Mouse (Mus musculus) bone marrow, adult 2 months (tissue): Measurements from ENCODE around the gene Mterf2. TPM values are rescaled to one million over a fixed set of nuclear protein-coding genes. Genes with fewer than 3 reads are reported as not detected.

Source experiments
- H3K27ac ChIP-seq: fragments of 200-500 bp; 2 replicates; pipeline ENCODE4 v1.5.1; 2012; ENCODE audit warnings: low read depth, mild to moderate bottlenecking, control low read depth, inconsistent platforms, low read length; ENCODE audit not compliant: control insufficient read depth, poor library complexity, insufficient read depth
- H3K4me1 ChIP-seq: fragments of 200-500 bp; 2 replicates; pipeline ENCODE4 v1.6.1; 2011; ENCODE audit warnings: low read length; ENCODE audit not compliant: control insufficient read depth, insufficient read depth
- H3K4me3 ChIP-seq: fragments of 200-500 bp; replicated peaks from 2 replicates; pipeline ENCODE3; 2011; ENCODE audit warnings: mild to moderate bottlenecking, low read depth, low read length, control low read depth; ENCODE audit not compliant: control insufficient read depth
- CTCF ChIP-seq: fragments of 200-500 bp; IDR thresholded peaks from 2 replicates; pipeline ENCODE4 v1.5.1; 2011; ENCODE audit warnings: low read length, control low read depth; ENCODE audit not compliant: control insufficient read depth, insufficient read depth
- POLR2A ChIP-seq: fragments of 200-500 bp; IDR thresholded peaks from 2 replicates; pipeline ENCODE4 v1.6.1; 2011; ENCODE audit warnings: low read depth, mild to moderate bottlenecking, control low read depth, low read length, borderline replicate concordance; ENCODE audit not compliant: control insufficient read depth
- WGBS: fragments of 180-500 bp; shearing (Covaris S2); methylation state at CpG from one replicate; pipeline ENCODE4 v1.1.7; 2018; 5-methylcytosine and 5-hydroxymethylcytosine counted together
- polyA plus RNA-seq: library from polyadenylated mRNA; stranded (reverse); fragments of >200 nt; gene quantifications from 2 replicates; pipeline ENCODE4 v1.2.4, GENCODE M21; 2011; ENCODE audit warnings: low replicate concordance; ENCODE audit not compliant: missing spikeins, insufficient read depth, insufficient read length

Gene Mterf2
- polyA plus RNA-seq: 1.7 and 3.9 TPM in 2 replicates

- peak; percentile 47; the same call in 1 of the 2 replicates for TF ChIP-seq POLR2A
- no peak for TF ChIP-seq CTCF
- peak within 1 kb of the TSS; percentile 88 for H3K4me3 ChIP-seq
- peak within 1 kb of the TSS; percentile 31 for H3K27ac ChIP-seq
- peaks cover 1% of the 10 kb centered on the region; the same call in 1 of the 2 replicates for H3K4me1 ChIP-seq
- 7% methylated on average over 20 of the region's 20 CpGs for WGBS
Measured at GRCm38 (mm10) chr10:85127395-85128287, at the start of gene Mterf2. Mterf2 (minus strand) TSS chr10:85128027.

DNA sequence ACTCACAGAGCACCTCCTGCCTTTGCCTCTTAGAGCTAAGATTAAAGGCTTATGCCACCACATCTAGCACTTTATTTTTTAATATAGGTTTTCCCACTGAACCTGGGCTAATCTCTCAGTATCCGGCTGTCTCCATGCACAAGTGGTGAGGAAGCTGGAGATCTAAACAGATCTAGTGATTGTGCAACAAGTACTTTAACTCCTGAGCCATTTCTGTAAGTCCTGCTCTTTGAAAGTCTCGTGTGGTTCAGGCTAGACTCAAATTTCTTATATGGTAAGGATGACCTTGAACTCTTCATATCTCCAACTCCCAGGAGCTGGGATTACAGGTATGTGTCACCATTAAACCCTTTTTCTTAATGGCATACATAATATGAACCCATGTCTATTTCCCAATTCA, 48.8 kb upstream of the Mterf2 start:
- TF ChIP-seq POLR2A (no peak), CTCF (no peak)
- WGBS: 49% methylated on average over 2 of the region's 2 CpGs
- H3K4me3 ChIP-seq: no peak overlapping the region
- no peak overlapping the region for H3K27ac ChIP-seq
- H3K4me1 ChIP-seq: no peaks in the 10 kb centered on the region; the same call in 1 of the 2 replicates

- Histone ChIP-seq H3K4me1 (no peaks in the 10 kb centered on the region; the same call in 1 of the 2 replicates), H3K4me3 (no peak overlapping the region), H3K27ac (no peak overlapping the region)
- WGBS: 87% methylated on average over 5 of the region's 5 CpGs
- no peak for TF ChIP-seq POLR2A
- TF ChIP-seq CTCF: no peak
Measured at GRCm38 (mm10) chr10:85165306-85165705, 37.5 kb upstream of the Mterf2 start.

GRCm38 (mm10) chr10:85164791-85165190, 37.0 kb upstream of the Mterf2 start:
- H3K4me3 ChIP-seq: no peak overlapping the region

GRCm38 (mm10) chr10:85161745-85162351, 34.0 kb upstream of the Mterf2 start:
- H3K4me3 ChIP-seq: no peak overlapping the region
- no peak for TF ChIP-seq CTCF
- no peak for TF ChIP-seq POLR2A
- no peaks in the 10 kb centered on the region for H3K4me1 ChIP-seq
- H3K27ac ChIP-seq: no peak overlapping the region
- WGBS: 57% methylated on average over 5 of the region's 5 CpGs

More at GRCm38 (mm10) chr10:85164791-85165190, 37.0 kb upstream of the Mterf2 start:
- Histone ChIP-seq H3K4me1 (no peaks in the 10 kb centered on the region; the same call in 1 of the 2 replicates), H3K27ac (no peak overlapping the region)
- 89% methylated on average over 13 of the region's 13 CpGs for WGBS
- no peak for TF ChIP-seq POLR2A
- TF ChIP-seq CTCF: no peak

DNA sequence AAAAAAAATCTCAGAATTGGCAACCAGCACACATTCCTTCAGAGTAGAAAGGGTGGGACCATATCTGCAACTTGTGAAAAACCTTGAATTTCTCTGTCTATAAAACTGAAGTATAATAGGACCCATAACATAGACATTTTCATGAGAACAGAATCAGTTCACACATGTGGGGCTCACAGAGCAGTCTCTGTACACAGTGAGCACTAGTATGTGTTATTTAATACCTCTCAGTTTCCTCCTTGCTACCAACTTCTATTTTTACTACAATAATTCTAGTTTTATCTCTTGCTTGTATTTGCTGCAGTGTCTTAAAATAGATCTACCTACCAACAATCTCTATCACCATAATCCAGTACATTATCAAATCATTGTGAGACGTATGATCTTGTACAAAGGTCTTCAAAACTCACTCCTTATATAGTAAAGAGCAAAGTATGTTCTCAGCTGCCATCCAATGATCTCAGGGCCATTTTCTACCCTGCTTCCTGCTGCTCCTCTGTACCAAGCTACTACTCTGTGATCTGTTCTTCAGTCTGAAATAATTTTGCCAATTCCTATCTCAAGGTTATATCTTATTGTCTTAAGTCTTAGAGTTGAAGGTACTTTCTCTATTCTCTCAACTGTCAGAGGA, 32.3 kb upstream of the Mterf2 start:
- TF ChIP-seq POLR2A (no peak), CTCF (no peak)
- no peaks in the 10 kb centered on the region for H3K4me1 ChIP-seq
- WGBS: 67% methylated on average over 1 of the region's 1 CpGs
- no peak overlapping the region for H3K4me3 ChIP-seq
- no peak overlapping the region for H3K27ac ChIP-seq

DNA sequence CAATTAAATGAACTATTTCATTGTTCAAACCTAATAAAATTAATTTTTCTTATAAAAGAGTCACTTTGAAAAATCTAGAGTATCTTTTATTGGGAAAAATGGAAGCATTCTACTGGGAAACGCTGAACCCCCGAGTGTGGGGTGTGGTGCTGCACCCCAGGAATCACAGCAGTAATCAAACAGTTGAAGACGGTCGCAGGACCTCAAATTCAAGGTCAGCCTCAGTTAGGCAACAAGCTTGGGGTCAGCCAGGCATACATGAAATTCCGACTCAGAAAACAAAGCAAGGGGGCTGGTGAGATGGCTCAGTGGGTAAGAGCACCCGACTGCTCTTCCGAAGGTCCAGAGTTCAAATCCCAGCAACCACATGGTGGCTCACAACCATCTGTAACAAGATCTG, 29.6 kb upstream of the Mterf2 start:
- no peak overlapping the region for H3K4me3 ChIP-seq
- WGBS: 83% methylated on average over 7 of the region's 7 CpGs
- TF ChIP-seq CTCF (no peak), POLR2A (no peak)

DNA sequence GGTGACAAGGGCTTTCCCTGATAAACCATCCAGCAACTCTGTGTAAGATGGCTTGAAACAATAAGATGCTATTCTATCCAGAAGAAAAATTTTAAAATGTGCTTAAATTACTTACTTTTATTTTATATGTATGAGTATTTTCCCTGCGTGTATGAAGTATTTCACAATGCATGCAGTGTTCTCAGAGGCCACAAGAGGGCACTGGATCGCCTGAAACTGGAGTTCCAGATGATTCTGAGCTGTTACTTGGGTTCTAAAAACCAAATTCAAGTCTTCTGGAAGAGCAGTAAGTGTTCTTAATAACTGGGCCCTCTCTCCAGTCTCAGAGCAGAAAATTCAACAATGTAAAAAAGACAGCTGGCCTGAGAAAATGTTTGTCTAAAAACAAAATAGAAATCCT, 26.4 kb upstream of the Mterf2 start:
- TF ChIP-seq POLR2A: no peak
- TF ChIP-seq CTCF: peak; percentile 29; the same call in 1 of the 2 replicates
- 4% methylated on average over 2 of the region's 2 CpGs for WGBS
- H3K27ac ChIP-seq: no peak overlapping the region
- H3K4me1 ChIP-seq: no peaks in the 10 kb centered on the region
- no peak overlapping the region for H3K4me3 ChIP-seq

More for the DNA sequence above, 29.6 kb upstream of the Mterf2 start:
- no peak overlapping the region for H3K27ac ChIP-seq
- no peaks in the 10 kb centered on the region for H3K4me1 ChIP-seq
